Mouse (Mus musculus) left cerebral cortex, postnatal 36 days (tissue): ENCODE measurements around the gene D16Ertd472e. TPM values are rescaled to one million over a fixed set of nuclear protein-coding genes. Genes with fewer than 3 reads are reported as not detected.
"Not testable (repeated sequence)": the region's sequence is repeated elsewhere in the genome, so short reads cannot be mapped to it uniquely, and the experiment has no call there.

Source experiments
- DNase-seq, 2 experiments: peaks; one replicate each; pipeline ENCODE4 v3.0.0; 2021 to 2022; ENCODE audit warnings: low spot score in 2 of 2, mixed read lengths in 1 of 2
- intact Hi-C: fragments of 180-260 bp; cut with DNase I; formaldehyde crosslinking; loops from one replicate; pipeline ENCODE4 v1.15.1; 2025
- total RNA-seq, 2 experiments: library from RNA; stranded (reverse); gene quantifications; 2 replicates each; pipeline ENCODE4 v1.2.3; 2021

The D16Ertd472e gene
- total RNA-seq, 2 experiments from 2014 or later = 8.7 to 9.2 TPM

DNA sequence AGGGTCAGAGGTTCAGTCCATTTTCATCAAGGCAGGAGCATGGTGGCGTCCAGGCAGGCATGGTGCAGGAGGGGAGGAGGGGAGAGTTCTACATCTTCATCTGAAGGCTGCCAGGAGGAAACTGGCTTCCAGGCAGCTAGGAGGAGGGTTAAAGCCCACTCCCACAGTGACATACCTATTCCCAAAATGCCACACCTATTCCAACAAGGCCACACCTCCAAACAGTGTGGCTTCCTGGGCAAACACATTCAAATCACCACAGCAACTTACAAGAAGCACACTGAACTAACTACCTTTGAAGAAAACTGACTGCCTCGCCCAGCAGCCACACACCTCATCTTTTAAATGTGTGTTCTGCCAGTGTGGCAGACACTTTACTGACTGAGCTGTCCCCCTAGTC is 59.3 kb downstream of the D16Ertd472e start:
- intact Hi-C loops = no loop called here
- no peak for DNase-seq

DNA sequence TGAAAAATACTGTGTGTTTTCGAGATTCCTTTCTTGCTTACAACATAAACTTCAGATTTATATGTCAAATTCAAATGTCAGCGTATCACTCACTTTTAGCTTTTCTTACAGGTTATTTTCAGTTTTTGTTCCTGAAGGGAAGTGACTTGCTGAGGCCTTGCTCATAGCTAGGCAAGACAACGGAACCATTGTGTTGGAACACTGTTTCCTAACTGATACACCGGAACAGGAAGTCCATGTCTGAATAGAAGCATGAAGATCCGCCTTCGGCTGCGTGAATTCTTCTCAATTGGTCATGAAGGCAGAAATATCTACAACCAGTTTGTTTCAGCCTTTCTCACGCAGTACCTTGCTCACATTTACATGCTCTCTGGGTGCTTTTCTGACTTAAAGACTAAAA is 65.0 kb downstream of the D16Ertd472e start:
- intact Hi-C loops = no loop called here
- no peak for DNase-seq

DNA sequence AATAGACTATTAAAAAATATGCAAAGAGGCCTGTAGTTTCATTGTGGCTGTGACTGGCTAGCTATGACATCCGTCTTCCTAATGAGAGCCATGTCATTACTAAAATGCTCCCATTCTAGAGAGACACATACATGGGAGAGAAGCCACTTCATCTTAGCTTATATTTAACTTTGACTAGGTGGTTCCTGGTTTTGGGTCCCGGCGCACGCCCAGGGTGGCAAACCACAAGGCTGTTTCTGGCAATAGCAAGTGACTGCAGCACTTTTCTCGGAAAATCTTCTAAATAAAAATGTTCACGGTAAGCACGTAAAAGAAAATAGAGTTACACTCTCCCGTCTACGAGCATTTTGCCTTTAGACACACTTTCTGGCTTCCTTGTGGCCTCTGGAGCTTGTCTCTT is 74.0 kb downstream of the D16Ertd472e start:
- intact Hi-C loops = no loop called here
- DNase-seq = no peak

DNA sequence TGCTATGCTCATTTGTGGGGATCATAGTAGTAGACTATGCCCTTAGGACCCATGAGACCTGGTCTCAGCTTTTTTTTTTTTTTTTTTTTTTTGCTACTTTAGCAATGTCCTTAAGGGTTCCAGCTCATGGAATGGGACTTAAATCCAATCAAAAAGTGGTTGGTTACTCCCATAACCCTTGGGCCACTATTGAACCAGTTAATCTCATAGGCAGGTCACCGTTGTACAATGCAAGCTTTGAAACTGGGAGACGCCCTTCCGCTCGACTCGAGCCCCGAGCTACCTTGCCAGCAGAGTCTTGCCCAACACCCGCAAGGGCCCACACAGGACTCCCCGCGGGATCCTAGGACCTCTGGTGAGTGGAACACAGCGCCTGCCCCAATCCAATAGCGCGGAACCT is 83.8 kb downstream of the D16Ertd472e start:
- DNase-seq, intact Hi-C loops: not testable (repeated sequence)

DNA sequence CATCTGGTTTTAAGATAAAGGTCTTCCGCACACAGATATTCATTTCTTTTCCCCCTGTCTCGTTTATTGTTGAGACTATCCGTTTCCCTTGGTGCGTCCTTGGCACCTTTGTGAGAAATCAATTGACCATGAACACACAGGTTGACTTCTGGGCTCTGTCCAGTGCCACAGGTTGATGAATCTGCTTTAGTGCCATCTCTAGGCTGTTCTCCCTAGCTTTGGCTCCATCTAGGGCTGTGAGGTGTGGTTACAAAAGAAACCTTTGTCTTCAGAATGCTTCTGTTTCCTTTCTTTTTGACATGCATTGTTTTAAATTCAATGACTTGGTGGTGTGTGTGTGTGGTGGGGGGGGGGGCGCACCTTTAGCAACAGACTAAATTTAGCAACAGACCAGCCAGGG is 85.7 kb downstream of the D16Ertd472e start:
- intact Hi-C loops = no loop called here

More for the DNA sequence above, 85.7 kb downstream of the D16Ertd472e start:
- DNase-seq = no peak

Other genes starting within 250 kb of the D16Ertd472e start
- gene Btg3, start 199.5 kb downstream of the D16Ertd472e start, total RNA-seq = 10 to 100 TPM; 12.1 to 13.9 TPM